Mouse (Mus musculus): ENCODE measurements at regions not wholly inside any gene's neighbourhood (a gene's known extent, or its start where the extent isn't known, plus 50 kb on each side); places are given as distances from the start of the nearest gene placed in this dataset.

- Histone ChIP-seq H3K9ac (ENCODE audit: low read length) (no peak overlapping the region), H3K36me3 (ENCODE audit: control insufficient read depth, insufficient read depth) (no peaks in the 10 kb centered on the region), H3K9me3 (replicated peaks; ENCODE audit: control insufficient read depth, low read length) (no peaks in the 10 kb centered on the region), H3K4me2 (ENCODE audit: low read depth, low read length) (peak overlapping the region; percentile 54), H3K27me3 (ENCODE audit: control insufficient read depth, insufficient read depth, low read length) (peaks cover 56% of the 10 kb centered on the region), H3K4me3 (ENCODE audit: low read length) (peak overlapping the region; percentile 35), H3K4me1 (ENCODE audit: control insufficient read depth, insufficient read depth, low read length) (peaks cover 7% of the 10 kb centered on the region), H3K27ac (ENCODE audit: low read length) (no peak overlapping the region)
- WGBS, result 8% methylated on average over 15 of the region's 15 CpGs
- no peak for ATAC-seq (replicated peaks; ENCODE audit: extremely low read depth, insufficient read depth, low FRiP score)
Observed at GRCm38 (mm10) chr13:83739541-83740061, 235.8 kb downstream of the Mef2c start.

DNA sequence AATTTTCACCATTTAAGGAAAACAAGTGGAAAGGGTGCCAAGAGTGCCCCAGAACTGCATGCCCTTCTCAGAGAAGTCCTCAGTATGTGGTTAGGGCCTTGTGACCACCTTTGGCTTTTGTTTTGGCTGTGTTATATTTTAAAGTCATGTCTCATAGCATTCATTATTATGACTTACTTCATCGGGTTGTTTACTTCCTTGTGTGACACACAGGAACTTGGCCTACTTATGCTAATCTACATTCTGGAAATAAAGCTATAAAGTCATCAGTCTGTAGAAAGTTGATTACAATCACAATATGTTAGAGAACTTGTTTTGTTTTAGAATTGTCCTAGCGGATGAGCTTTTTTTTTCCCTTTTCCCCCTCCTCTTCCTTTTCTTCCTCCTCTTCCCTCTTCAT lies 236.3 kb downstream of the Mef2c start:
- Histone ChIP-seq H3K4me2 (ENCODE audit: low read depth, low read length) (no peak overlapping the region), H3K9me3 (replicated peaks; ENCODE audit: control insufficient read depth, low read length) (no peaks in the 10 kb centered on the region), H3K27me3 (ENCODE audit: control insufficient read depth, insufficient read depth, low read length) (peaks cover 58% of the 10 kb centered on the region), H3K27ac (ENCODE audit: low read length) (no peak overlapping the region), H3K4me1 (ENCODE audit: control insufficient read depth, insufficient read depth, low read length) (peaks cover 7% of the 10 kb centered on the region), H3K9ac (ENCODE audit: low read length) (no peak overlapping the region), H3K36me3 (ENCODE audit: control insufficient read depth, insufficient read depth) (no peaks in the 10 kb centered on the region), H3K4me3 (ENCODE audit: low read length) (no peak overlapping the region)
- ATAC-seq (replicated peaks; ENCODE audit: extremely low read depth, insufficient read depth, low FRiP score), result no peak
- 61% methylated on average over 2 of the region's 2 CpGs for WGBS

DNA sequence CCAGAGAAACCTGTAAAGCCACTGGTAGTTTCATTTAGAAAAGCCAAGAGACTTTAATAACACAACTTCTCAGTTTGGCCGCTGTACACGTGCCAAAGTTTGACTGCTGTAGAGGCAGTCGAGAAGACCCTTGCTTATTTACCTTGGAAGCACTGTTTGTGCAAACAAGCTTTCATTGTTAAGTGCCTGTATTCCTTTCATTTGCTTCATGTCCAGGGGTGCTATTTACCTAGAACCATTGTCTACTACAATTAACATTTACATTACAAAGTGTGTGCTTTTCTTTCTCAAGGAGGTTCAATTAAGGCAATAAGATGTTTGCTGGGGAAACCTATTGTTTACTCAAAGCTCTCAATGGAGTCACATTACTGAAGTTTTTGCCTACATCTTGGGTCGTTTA lies 236.9 kb downstream of the Mef2c start:
- Histone ChIP-seq H3K27me3 (ENCODE audit: control insufficient read depth, insufficient read depth, low read length) (peaks cover 58% of the 10 kb centered on the region), H3K4me3 (ENCODE audit: low read length) (no peak overlapping the region), H3K9ac (ENCODE audit: low read length) (no peak overlapping the region), H3K4me1 (ENCODE audit: control insufficient read depth, insufficient read depth, low read length) (peaks cover 7% of the 10 kb centered on the region), H3K27ac (ENCODE audit: low read length) (no peak overlapping the region), H3K4me2 (ENCODE audit: low read depth, low read length) (no peak overlapping the region), H3K9me3 (replicated peaks; ENCODE audit: control insufficient read depth, low read length) (no peaks in the 10 kb centered on the region), H3K36me3 (ENCODE audit: control insufficient read depth, insufficient read depth) (no peaks in the 10 kb centered on the region)
- WGBS, result 43% methylated on average over 4 of the region's 4 CpGs
- no peak for ATAC-seq (replicated peaks; ENCODE audit: extremely low read depth, insufficient read depth, low FRiP score)

- Histone ChIP-seq H3K9ac (ENCODE audit: low read length) (no peak overlapping the region), H3K36me3 (ENCODE audit: control insufficient read depth, insufficient read depth) (no peaks in the 10 kb centered on the region), H3K4me2 (ENCODE audit: low read depth, low read length) (no peak overlapping the region), H3K4me1 (ENCODE audit: control insufficient read depth, insufficient read depth, low read length) (peaks cover 7% of the 10 kb centered on the region), H3K4me3 (ENCODE audit: low read length) (no peak overlapping the region), H3K27ac (ENCODE audit: low read length) (no peak overlapping the region), H3K27me3 (ENCODE audit: control insufficient read depth, insufficient read depth, low read length) (peaks cover 54% of the 10 kb centered on the region), H3K9me3 (replicated peaks; ENCODE audit: control insufficient read depth, low read length) (no peaks in the 10 kb centered on the region)
- 57% methylated on average over 7 of the region's 7 CpGs for WGBS
- ATAC-seq (replicated peaks; ENCODE audit: extremely low read depth, insufficient read depth, low FRiP score), result no peak
Observed at GRCm38 (mm10) chr13:83741591-83742021, 237.8 kb downstream of the Mef2c start.

GRCm38 (mm10) chr13:83742102-83742501 lies 238.3 kb downstream of the Mef2c start:
- Histone ChIP-seq H3K27me3 (ENCODE audit: control insufficient read depth, insufficient read depth, low read length) (peaks cover 52% of the 10 kb centered on the region), H3K36me3 (ENCODE audit: control insufficient read depth, insufficient read depth) (no peaks in the 10 kb centered on the region)

DNA sequence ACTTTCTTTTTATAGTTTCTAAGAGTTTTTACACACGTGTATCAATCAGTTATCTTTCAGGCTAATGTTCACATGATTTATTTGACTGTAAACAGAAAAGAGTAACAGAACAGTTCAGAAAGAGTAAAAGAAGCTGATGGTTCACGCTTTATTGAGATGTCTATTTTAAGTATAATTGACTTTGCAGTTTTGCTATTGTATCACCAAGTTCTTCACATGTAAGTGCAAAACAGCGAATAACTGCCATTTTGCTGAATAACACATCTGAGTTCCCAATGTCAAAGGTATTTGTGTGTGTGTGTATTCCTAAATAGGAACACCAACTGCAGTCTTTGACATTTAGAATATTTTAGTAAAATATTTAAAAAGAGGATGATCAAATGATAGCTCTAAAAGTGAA lies 238.7 kb downstream of the Mef2c start:
- Histone ChIP-seq H3K4me1 (ENCODE audit: control insufficient read depth, insufficient read depth, low read length) (peaks cover 7% of the 10 kb centered on the region), H3K27me3 (ENCODE audit: control insufficient read depth, insufficient read depth, low read length) (peaks cover 47% of the 10 kb centered on the region), H3K27ac (ENCODE audit: low read length) (no peak overlapping the region), H3K4me2 (ENCODE audit: low read depth, low read length) (no peak overlapping the region), H3K9me3 (replicated peaks; ENCODE audit: control insufficient read depth, low read length) (no peaks in the 10 kb centered on the region), H3K4me3 (ENCODE audit: low read length) (no peak overlapping the region), H3K36me3 (ENCODE audit: control insufficient read depth, insufficient read depth) (no peaks in the 10 kb centered on the region), H3K9ac (ENCODE audit: low read length) (no peak overlapping the region)
- 65% methylated on average over 3 of the region's 3 CpGs for WGBS
- no peak for ATAC-seq (replicated peaks; ENCODE audit: extremely low read depth, insufficient read depth, low FRiP score)

More at GRCm38 (mm10) chr13:83742102-83742501, 238.3 kb downstream of the Mef2c start:
- Histone ChIP-seq H3K4me2 (ENCODE audit: low read depth, low read length) (no peak overlapping the region), H3K9ac (ENCODE audit: low read length) (no peak overlapping the region), H3K4me3 (ENCODE audit: low read length) (no peak overlapping the region), H3K27ac (ENCODE audit: low read length) (no peak overlapping the region), H3K9me3 (replicated peaks; ENCODE audit: control insufficient read depth, low read length) (no peaks in the 10 kb centered on the region), H3K4me1 (ENCODE audit: control insufficient read depth, insufficient read depth, low read length) (peaks cover 7% of the 10 kb centered on the region)
- WGBS, result 73% methylated on average over 2 of the region's 2 CpGs
- no peak for ATAC-seq (replicated peaks; ENCODE audit: extremely low read depth, insufficient read depth, low FRiP score)

- H3K27me3 ChIP-seq (ENCODE audit: control insufficient read depth, insufficient read depth, low read length), result peaks cover 39% of the 10 kb centered on the region
- no peak overlapping the region for H3K9ac ChIP-seq (ENCODE audit: low read length)
- H3K27ac ChIP-seq (ENCODE audit: low read length), result no peak overlapping the region
- whole genome bisulfite sequencing, result 77% methylated on average over 2 of the region's 2 CpGs
- H3K4me2 ChIP-seq (ENCODE audit: low read depth, low read length), result no peak overlapping the region
- no peak overlapping the region for H3K4me3 ChIP-seq (ENCODE audit: low read length)
- ATAC-seq (replicated peaks; ENCODE audit: extremely low read depth, insufficient read depth, low FRiP score), result no peak
- H3K4me1 ChIP-seq (ENCODE audit: control insufficient read depth, insufficient read depth, low read length), result peaks cover 4% of the 10 kb centered on the region
- H3K9me3 ChIP-seq (replicated peaks; ENCODE audit: control insufficient read depth, low read length), result no peaks in the 10 kb centered on the region
- no peaks in the 10 kb centered on the region for H3K36me3 ChIP-seq (ENCODE audit: control insufficient read depth, insufficient read depth)
Observed at GRCm38 (mm10) chr13:83743381-83743780, 239.5 kb downstream of the Mef2c start.

GRCm38 (mm10) chr13:83744110-83744752 lies 240.4 kb downstream of the Mef2c start:
- peak overlapping the region; percentile 57; the same call in 1 of the 2 replicates for H3K4me3 ChIP-seq (ENCODE audit: low read length)
- H3K27me3 ChIP-seq (ENCODE audit: control insufficient read depth, insufficient read depth, low read length), result peaks cover 32% of the 10 kb centered on the region
- ATAC-seq (replicated peaks; ENCODE audit: extremely low read depth, insufficient read depth, low FRiP score), result no peak
- 53% methylated on average over 8 of the region's 8 CpGs for WGBS
- no peaks in the 10 kb centered on the region for H3K9me3 ChIP-seq (replicated peaks; ENCODE audit: control insufficient read depth, low read length)
- peak overlapping the region; percentile 79 for H3K4me2 ChIP-seq (ENCODE audit: low read depth, low read length)
- H3K36me3 ChIP-seq (ENCODE audit: control insufficient read depth, insufficient read depth), result no peaks in the 10 kb centered on the region
- H3K4me1 ChIP-seq (ENCODE audit: control insufficient read depth, insufficient read depth, low read length), result no peaks in the 10 kb centered on the region; the same call in 1 of the 2 replicates
- no peak overlapping the region for H3K27ac ChIP-seq (ENCODE audit: low read length)
- H3K9ac ChIP-seq (ENCODE audit: low read length), result no peak overlapping the region

DNA sequence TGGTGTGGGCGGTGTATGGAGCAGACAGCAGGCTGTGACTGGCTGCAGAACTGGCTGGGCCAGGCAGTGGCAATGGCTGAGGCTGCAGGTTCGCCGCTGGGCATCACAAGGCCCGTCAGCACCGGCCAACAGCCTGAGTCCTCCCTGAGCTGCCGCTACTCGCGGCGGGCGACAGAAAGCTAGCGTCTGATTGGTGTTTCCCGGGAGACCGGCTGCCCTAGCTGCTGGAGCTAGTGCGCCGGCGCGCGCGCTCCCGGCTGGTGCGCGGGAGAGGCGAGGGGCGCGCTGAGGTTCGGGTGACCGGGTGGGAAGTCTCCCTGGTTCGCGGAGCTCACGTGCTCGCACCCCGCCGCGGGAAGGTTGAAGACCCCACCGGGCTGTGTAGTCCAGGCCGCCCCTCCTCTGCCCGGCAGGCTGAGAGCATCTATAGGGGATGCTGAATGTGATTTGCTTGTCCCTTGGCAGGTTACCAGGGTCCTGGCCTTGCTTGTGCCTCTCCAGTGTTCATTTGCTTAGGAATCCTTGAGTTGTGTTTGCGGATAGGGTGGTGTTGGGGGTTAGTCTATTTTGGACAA lies 241.2 kb downstream of the Mef2c start:
- peak overlapping the region; percentile 57 for H3K4me3 ChIP-seq (ENCODE audit: low read length)
- no peaks in the 10 kb centered on the region for H3K36me3 ChIP-seq (ENCODE audit: control insufficient read depth, insufficient read depth)
- H3K9me3 ChIP-seq (replicated peaks; ENCODE audit: control insufficient read depth, low read length), result no peaks in the 10 kb centered on the region
- under 1% methylated on average over 38 of the region's 38 CpGs for WGBS
- H3K27me3 ChIP-seq (ENCODE audit: control insufficient read depth, insufficient read depth, low read length), result peaks cover 25% of the 10 kb centered on the region
- H3K4me2 ChIP-seq (ENCODE audit: low read depth, low read length), result peak overlapping the region; percentile 79
- no peaks in the 10 kb centered on the region; the same call in 1 of the 2 replicates for H3K4me1 ChIP-seq (ENCODE audit: control insufficient read depth, insufficient read depth, low read length)
- no peak overlapping the region for H3K27ac ChIP-seq (ENCODE audit: low read length)
- peak; percentile 78; the same call in 1 of the 2 replicates for ATAC-seq (replicated peaks; ENCODE audit: extremely low read depth, insufficient read depth, low FRiP score)
- H3K9ac ChIP-seq (ENCODE audit: low read length), result peak overlapping the region; percentile 56

Data from heart, embryonic 16.5 days (tissue).